Mouse (Mus musculus) intestine, postnatal 0 days (tissue): ENCODE measurements around the gene Phkg2. TPM values are rescaled to one million over a fixed set of nuclear protein-coding genes. Genes with fewer than 3 reads are reported as not detected.

ENCODE experiments used
- ATAC-seq: fragments of 200-750 bp; cut with Nextera tagmentation; 2 replicates; pipeline ENCODE4 v1.8.0; 2017; ENCODE audit warnings: mild to moderate bottlenecking, moderate TSS enrichment, moderate library complexity
- H3K27ac ChIP-seq: fragments of 300-500 bp; sonication (generic); 2 replicates; pipeline ENCODE4 v1.5.1; 2014; ENCODE audit warnings: mild to moderate bottlenecking, low read depth, low read length, moderate library complexity
- H3K27me3 ChIP-seq: fragments of 300-500 bp; sonication (generic); replicated peaks from 2 replicates; pipeline ENCODE4 v1.6.1; 2014; ENCODE audit warnings: low read length, mixed read lengths; ENCODE audit not compliant: control insufficient read depth, insufficient read depth
- H3K36me3 ChIP-seq: fragments of 300-500 bp; sonication (generic); 2 replicates; pipeline ENCODE4 v1.6.1; 2014; ENCODE audit warnings: mild to moderate bottlenecking, moderate library complexity; ENCODE audit not compliant: control insufficient read depth, insufficient read depth
- H3K4me1 ChIP-seq: fragments of 300-500 bp; sonication (generic); replicated peaks from 2 replicates; pipeline ENCODE4 v1.6.1; 2014; ENCODE audit warnings: antibody characterized with exemption, low read length, mixed read lengths; ENCODE audit not compliant: control insufficient read depth, insufficient read depth
- H3K4me2 ChIP-seq: fragments of 300-500 bp; sonication (generic); replicated peaks from 2 replicates; pipeline ENCODE4 v1.6.1; 2014; ENCODE audit warnings: low read depth, mild to moderate bottlenecking, moderate library complexity
- H3K4me3 ChIP-seq: fragments of 300-500 bp; sonication (generic); 2 replicates; pipeline ENCODE4 v1.5.1; 2014; ENCODE audit warnings: low read depth, low read length
- H3K9ac ChIP-seq: fragments of 300-500 bp; sonication (generic); 2 replicates; pipeline ENCODE4 v1.6.1; 2014; ENCODE audit warnings: mild to moderate bottlenecking, low read depth, low read length
- H3K9me3 ChIP-seq: fragments of 300-500 bp; sonication (generic); 2 replicates; pipeline ENCODE4 v1.6.1; 2016; ENCODE audit warnings: mixed run types; ENCODE audit not compliant: control insufficient read depth
- CTCF ChIP-seq: sonication (generic); IDR thresholded peaks from 2 replicates; pipeline ENCODE4 v1.5.1; 2016; ENCODE audit warnings: low read depth, mild to moderate bottlenecking, control low read depth, antibody characterized with exemption, moderate library complexity
- WGBS: fragments of 180-500 bp; shearing (Covaris S2); extraction: QIAGEN DNeasy Blood & Tissue Kit; methylation state at CpG from one replicate; pipeline ENCODE4 v1.1.7; 2014; 5-methylcytosine and 5-hydroxymethylcytosine counted together
- polyA plus RNA-seq: library from polyadenylated mRNA; unstranded; fragments of >200 nt; fragmentation: Nextera tagmentation; extraction: Ambion mirVana; gene quantifications from 2 replicates; pipeline ENCODE4 v1.2.1, GENCODE M21; 2015

Gene Phkg2
- polyA plus RNA-seq, 1 experiment from 2014 or later = 25.7 TPM

- ATAC-seq = no peak
- TF ChIP-seq CTCF = no peak
- 97% methylated on average over 26 of the region's 26 CpGs for WGBS
- H3K36me3 ChIP-seq = peaks cover 44% of the 10 kb centered on the region
- no peak overlapping the region for H3K4me3 ChIP-seq
- H3K9ac ChIP-seq = no peak overlapping the region
- H3K27me3 ChIP-seq = no peaks in the 10 kb centered on the region
- no peak overlapping the region for H3K4me2 ChIP-seq
- H3K4me1 ChIP-seq = no peaks in the 10 kb centered on the region
- peak overlapping the region; percentile 15; the same call in 1 of the 2 replicates for H3K27ac ChIP-seq
- no peaks in the 10 kb centered on the region for H3K9me3 ChIP-seq
These were observed 38.4 kb downstream of the Phkg2 start for GRCm38 (mm10) chr7:127611561-127611960.

GRCm38 (mm10) chr7:127613501-127613900 is 40.4 kb downstream of the Phkg2 start:
- ATAC-seq = no peak
- 84% methylated on average over 8 of the region's 8 CpGs for whole genome bisulfite sequencing
- Histone ChIP-seq H3K4me1 (no peaks in the 10 kb centered on the region), H3K4me2 (no peak overlapping the region), H3K27ac (no peak overlapping the region), H3K27me3 (no peaks in the 10 kb centered on the region), H3K9me3 (no peaks in the 10 kb centered on the region), H3K9ac (peak overlapping the region; percentile 94; the same call in 1 of the 2 replicates), H3K36me3 (peaks cover 36% of the 10 kb centered on the region), H3K4me3 (no peak overlapping the region)
- TF ChIP-seq CTCF = no peak

- WGBS = 18% methylated on average over 8 of the region's 8 CpGs
- H3K4me3 ChIP-seq = peak overlapping the region; percentile 99
- H3K27ac ChIP-seq = peak overlapping the region; percentile 85; the same call in 1 of the 2 replicates
- no peaks in the 10 kb centered on the region for H3K9me3 ChIP-seq
- H3K9ac ChIP-seq = peak overlapping the region; percentile 94
- no peaks in the 10 kb centered on the region for H3K27me3 ChIP-seq
- H3K36me3 ChIP-seq = peaks cover 32% of the 10 kb centered on the region
- peak overlapping the region; percentile 90 for H3K4me2 ChIP-seq
- ATAC-seq = peak; percentile 15; the same call in 1 of the 2 replicates
- H3K4me1 ChIP-seq = no peaks in the 10 kb centered on the region
- TF ChIP-seq CTCF = no peak
These were observed 41.0 kb downstream of the Phkg2 start for GRCm38 (mm10) chr7:127614091-127614490.

- under 1% methylated on average over 30 of the region's 44 CpGs for WGBS
- Histone ChIP-seq H3K27me3 (no peaks in the 10 kb centered on the region), H3K36me3 (peaks cover 28% of the 10 kb centered on the region), H3K27ac (peak overlapping the region; percentile 85), H3K9me3 (no peaks in the 10 kb centered on the region), H3K4me1 (no peaks in the 10 kb centered on the region), H3K4me3 (peak overlapping the region; percentile 99), H3K4me2 (peak overlapping the region; percentile 90), H3K9ac (peak overlapping the region; percentile 94)
- ATAC-seq = peak; percentile 57
- TF ChIP-seq CTCF = no peak
These were observed 41.4 kb downstream of the Phkg2 start for GRCm38 (mm10) chr7:127614511-127614890.

- peak within 1 kb of the TSS; percentile 99 for H3K4me3 ChIP-seq
- no peaks in the 10 kb centered on the region for H3K4me1 ChIP-seq
- peak within 1 kb of the TSS; percentile 85 for H3K27ac ChIP-seq
- H3K4me2 ChIP-seq = peak within 1 kb of the TSS; percentile 90
- TF ChIP-seq CTCF = no peak
- peak; percentile 76 for ATAC-seq
- no peaks in the 10 kb centered on the region for H3K9me3 ChIP-seq
- H3K36me3 ChIP-seq = peaks cover 23% of the 10 kb centered on the region
- no peaks in the 10 kb centered on the region for H3K27me3 ChIP-seq
- 1% methylated on average over 44 of the region's 50 CpGs for WGBS
- peak within 1 kb of the TSS; percentile 94 for H3K9ac ChIP-seq
These were observed 42.0 kb downstream of the Phkg2 start, which contains the start of gene Zfp629 for GRCm38 (mm10) chr7:127614891-127615843. Gene Zfp629 (minus strand): TSS chr7:127615797.

GRCm38 (mm10) chr7:127616336-127616735 is 43.2 kb downstream of the Phkg2 start:
- ATAC-seq = 0 out of 2 replicates have a peak, but pooled peaks have one; percentile 1
- H3K27me3 ChIP-seq = no peaks in the 10 kb centered on the region
- H3K9ac ChIP-seq = no peak overlapping the region
- no peaks in the 10 kb centered on the region for H3K4me1 ChIP-seq
- no peaks in the 10 kb centered on the region for H3K9me3 ChIP-seq
- no peak overlapping the region for H3K4me3 ChIP-seq
- TF ChIP-seq CTCF = no peak
- WGBS = 50% methylated on average over 1 of the region's 1 CpGs
- peaks cover 12% of the 10 kb centered on the region for H3K36me3 ChIP-seq
- H3K4me2 ChIP-seq = no peak overlapping the region
- no peak overlapping the region for H3K27ac ChIP-seq
